Mouse (Mus musculus): ENCODE measurements around the gene Tsga13.

The Tsga13 gene

DNA sequence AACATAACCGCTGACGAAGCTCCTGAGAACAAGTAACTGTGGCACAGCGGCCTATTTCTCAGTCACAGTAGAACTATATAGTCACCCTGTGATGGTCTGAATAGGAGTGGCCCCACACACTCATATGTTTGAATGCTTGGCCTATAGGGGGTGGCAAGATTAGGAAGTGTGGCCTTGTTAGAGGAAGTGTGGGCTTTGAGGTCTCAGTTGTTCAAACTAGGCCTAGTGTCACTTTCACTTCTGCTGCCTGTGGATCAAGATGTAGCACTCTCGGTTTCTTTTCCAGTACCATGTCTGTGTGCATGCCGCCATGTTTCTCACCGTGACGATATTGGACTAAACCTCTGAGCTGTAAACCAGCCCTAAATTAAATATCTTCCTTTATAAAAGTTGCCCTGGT, 59.4 kb downstream of the Tsga13 start:
- no peak for DNase-seq

DNA sequence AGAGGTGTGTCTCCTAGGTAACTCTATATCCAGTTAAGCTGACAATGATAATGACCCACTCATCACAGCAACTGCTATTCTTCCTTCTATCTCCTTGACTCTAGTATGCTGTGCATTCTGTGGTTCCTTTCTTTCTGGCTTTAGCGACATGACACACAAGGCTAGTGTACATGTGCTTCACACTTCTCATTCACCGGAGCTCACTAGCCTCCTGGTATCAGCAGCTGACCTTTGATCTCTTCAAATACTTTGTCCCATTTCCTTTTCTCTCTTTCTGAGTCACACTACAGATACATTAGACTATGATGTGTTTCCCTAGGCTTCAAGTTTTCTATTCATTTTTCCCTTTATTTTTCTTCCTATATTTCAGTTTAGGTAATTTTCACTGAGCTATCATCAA, 60.2 kb downstream of the Tsga13 start:
- DNase-seq: no peak

DNA sequence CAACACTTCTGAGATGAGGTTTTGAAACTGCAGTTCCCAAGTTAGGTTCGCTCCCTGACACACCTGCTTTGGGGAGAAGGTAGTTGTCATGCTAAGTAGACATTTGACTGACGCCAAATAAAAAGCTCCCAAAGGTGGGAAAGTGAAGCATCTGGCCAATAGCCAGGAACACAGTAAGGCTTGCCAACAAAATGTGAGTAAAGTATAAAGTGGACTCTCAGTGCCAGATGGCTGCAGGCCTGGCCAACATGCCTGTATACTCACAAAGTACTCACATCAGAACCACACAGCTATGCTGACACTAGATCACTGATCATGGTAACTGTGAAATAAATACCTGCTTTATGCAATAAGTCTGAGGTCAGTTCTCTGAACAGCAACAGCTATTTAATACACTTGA, 65.6 kb downstream of the Tsga13 start:
- peak in 1 of 2 experiments; percentile 17 for DNase-seq

All from lung, postnatal 4 days (tissue).